Mouse (Mus musculus) spleen, postnatal 4 days (tissue): ENCODE results near the gene Tango6.
A peak's percentile ranks its signal among the peaks of the same experiment; 100 is the strongest.

Experiments used
- DNase-seq, 2 experiments: peaks; one replicate each; pipeline ENCODE4 v3.0.0; 2022; ENCODE audit warnings: low spot score in 2 of 2

Tango6 gene

GRCm38 (mm10) chr8:106700131-106700530, 17.3 kb downstream of the Tango6 start:
- no peak for DNase-seq

DNA sequence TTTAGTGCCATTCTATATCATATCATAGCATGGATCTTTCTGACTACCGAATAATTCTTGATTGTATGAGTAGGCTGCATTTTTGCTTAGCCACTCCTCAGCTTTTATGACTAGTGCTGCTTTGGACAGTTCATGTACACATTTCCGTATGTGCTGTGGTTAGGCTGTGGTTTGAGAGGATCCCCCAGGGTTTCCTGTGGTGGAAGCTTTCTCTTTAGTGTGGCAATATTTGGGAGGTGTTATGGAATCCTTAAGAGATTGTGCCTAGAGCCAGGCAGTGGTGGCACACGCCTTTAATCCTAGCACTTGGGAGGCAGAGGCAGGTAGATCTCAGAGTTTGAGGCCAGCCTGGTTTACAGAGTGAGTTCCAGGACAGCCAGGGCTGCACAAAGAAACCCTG, 18.5 kb downstream of the Tango6 start:
- DNase-seq = no peak

- DNase-seq = no peak
Measured at GRCm38 (mm10) chr8:106704199-106704900, 21.5 kb downstream of the Tango6 start.

GRCm38 (mm10) chr8:106704901-106705321, 22.0 kb downstream of the Tango6 start:
- no peak for DNase-seq

GRCm38 (mm10) chr8:106706194-106706593, 23.3 kb downstream of the Tango6 start:
- no peak for DNase-seq

DNA sequence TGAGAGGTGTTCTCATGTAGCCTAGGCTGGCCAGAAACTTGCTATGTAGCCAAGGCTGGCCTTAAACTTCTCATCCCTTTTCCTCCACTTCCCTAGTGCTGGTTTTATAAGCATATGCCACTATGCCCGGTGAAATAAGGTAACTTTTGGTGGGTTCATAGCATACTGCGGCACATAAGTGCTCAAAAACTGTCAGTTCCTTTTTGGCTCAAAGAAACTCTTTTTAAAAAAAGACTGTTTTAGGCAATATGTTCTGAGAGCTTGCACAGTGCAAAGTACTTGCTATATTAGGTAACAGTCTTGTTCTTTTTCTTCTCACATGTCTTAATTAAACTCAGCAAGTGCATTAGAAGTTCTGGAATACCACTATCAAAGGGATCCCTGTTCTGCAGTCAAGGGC, 27.1 kb downstream of the Tango6 start:
- no peak for DNase-seq

DNA sequence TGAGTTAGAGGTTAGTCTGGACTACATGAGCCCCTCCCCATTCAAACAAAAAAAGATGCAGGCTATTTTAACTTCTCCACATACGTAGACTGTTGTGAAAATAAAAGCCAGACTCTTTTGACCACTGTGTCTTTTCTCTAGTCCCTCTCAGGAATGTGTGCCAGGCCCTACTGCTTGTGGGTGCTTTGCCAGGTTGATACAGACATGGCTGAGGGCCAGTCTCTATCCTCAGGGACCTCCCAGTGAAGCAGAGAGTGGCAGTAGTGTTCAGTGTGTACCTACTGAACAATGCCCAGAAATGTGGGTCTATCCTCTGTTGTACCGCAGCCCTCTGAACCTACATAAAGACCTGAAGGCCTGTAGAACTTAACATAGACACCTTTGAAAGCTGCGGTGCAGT, 29.6 kb downstream of the Tango6 start:
- no peak for DNase-seq

DNA sequence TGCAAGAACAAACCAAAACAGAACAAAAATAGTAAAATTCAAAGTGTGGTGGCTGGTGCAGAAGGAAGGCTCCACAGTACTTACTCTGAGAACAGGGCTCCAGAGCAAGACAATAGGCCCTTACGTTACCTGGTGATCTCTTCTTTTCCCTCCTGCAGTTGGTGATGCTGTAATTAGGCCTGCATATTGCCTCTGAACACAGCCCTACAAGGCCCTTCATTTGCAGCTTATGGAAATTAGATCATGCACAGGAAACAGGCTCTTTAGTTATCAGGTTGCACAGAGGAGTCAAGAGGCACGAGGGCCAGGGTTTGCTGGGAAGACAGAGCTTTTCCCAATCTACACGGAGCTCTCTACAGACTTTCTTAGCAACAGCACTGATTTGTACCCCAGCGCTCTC, 31.4 kb downstream of the Tango6 start:
- no peak for DNase-seq

DNA sequence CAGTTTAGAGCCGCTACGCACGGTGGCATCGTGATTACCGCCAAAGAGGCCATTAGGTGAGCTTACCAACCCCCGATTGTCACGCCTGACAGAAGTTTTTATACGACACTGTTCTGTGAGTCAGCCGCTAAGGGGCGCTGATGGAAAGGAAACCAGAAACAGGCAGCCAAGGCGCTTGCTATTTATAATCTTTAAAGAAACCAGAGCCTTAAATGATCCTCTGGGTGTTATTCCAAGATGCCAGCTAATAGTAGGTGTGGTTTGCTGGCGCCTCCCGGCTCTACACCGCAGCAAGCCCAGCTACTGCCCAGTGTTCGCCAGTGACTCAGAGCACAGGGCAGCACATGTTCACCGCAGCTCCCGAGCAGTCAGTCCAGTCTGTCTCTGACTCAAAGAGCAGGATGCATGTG, 35.2 kb downstream of the Tango6 start:
- DNase-seq = peak; percentile 49 to 84

GRCm38 (mm10) chr8:106720921-106721320, 38.1 kb downstream of the Tango6 start:
- no peak for DNase-seq

DNA sequence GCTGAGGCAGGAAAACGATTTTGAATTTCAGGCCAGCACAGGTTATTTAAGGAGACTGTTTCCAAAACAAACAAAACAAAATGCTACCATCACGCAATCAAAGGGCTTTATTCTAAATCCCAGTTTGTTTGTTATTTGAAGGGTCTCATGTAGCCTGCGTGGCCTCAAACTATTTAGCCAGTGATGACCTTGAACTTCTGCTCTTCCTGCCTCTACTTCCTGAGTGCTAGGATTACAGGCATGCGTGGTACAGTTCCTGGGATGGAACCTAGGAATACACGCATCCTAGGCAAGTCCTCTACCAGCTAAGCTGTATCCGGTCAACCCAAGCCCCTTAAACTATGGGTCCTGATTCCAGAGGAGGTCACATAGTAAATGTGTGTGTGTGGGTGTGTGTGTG, 39.6 kb downstream of the Tango6 start:
- DNase-seq = no peak

DNA sequence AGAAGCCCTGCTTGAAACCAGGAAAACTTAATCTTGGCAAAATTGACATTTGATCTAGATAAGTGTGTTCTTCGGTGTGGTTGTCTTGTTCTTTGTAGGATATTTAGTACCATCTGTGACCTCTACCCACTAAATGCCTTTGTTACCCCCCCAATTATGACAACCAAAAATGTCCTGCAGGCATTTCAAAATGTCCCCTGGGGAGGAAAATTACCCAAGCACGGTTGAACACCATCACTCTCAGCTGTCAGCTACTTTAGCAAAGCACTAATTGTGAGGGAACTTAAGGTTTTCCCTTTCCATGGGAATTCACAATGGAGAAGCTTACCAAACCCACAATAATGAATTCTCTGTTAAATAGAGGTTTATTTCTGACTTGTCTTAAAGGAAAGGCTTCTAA, 41.1 kb downstream of the Tango6 start:
- no peak for DNase-seq

DNA sequence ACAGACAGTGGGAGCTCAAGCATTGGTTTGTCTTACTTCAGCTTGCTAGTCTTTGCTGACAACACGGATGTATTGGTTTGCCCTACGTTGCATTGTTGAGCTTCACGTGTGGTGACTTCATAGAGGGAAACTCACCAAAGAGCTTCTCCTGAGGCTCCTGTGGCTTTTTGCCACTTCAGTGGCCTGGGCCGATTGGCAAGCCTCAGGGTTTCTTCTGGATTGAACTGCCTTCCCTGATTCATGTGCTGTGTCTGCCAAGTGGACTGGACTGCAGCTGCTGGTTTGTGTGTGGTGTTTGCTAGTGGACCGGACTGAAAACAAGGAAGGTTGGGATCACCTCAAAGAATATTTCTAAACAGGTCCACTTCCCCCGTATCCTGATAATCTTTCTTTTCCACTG, 43.7 kb downstream of the Tango6 start:
- no peak for DNase-seq

DNA sequence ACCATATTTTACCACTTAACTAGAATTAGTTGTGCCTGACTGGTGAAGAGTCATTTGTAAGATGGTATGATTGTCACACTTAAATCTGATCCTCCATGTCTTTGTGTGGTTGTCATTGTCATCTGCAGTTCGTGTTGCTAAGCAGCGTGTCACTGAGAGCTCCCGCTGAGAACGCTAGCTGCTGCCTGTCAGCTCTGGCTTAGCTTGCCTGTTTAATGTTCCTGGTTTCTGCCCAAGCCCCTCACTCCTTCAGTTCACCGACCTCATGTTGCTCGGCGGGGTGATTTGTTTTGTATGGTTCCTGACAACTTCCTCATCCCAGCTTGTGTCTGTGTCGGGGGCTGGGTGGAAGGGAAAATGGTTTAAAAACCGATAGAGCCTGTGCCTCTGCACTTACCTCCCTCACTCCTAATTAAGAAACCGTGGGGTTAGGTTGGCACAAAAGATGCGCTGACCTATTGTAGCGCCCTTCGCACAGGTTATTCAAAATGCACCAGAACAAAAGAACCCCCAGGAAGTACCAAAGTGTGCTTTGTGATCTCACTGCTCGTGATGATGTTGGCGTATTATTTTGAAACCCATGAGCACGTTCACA, 44.5 kb downstream of the Tango6 start:
- no peak for DNase-seq

DNA sequence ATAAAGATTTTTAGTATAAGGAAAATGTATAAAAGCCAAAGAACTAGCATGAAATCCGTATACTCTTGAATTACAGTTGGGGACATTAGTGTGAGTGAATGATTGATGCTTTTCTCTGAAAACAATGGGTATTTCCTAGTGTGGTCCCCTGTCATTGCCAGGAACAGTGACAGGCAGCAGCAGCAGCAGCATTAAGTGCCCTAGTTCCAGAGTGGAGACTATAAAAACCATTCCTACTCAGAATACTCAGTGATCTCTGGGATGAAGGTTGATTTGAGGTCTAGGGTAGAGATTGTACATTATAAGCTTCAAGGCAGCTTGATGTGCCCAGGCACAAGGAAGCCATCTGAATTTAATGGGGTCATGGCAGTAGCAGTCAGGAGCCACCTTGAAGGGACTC, 45.0 kb downstream of the Tango6 start:
- no peak for DNase-seq

- no peak for DNase-seq
Measured at GRCm38 (mm10) chr8:106732921-106733320, 50.1 kb downstream of the Tango6 start.

GRCm38 (mm10) chr8:106733703-106734102, 50.8 kb downstream of the Tango6 start:
- DNase-seq = no peak

DNA sequence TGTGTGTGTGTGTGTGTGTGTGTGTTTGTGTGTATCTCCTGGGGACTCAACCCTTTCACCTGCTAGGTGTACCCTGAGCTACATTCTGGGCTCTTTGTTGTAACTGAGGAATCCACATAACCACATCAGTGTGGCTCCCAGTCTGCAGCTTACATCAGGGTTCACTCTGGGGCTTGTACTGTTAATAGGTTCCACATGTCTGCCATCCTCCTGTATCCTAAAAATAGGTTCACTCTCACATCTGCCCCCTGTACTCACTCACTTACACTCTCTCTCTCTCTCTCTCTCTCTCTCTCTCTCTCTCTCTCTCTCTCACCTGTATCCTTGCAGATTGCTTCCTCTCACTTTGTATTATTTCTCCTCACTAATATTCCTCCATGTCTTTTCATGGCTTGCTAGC, 51.4 kb downstream of the Tango6 start:
- DNase-seq = no peak

DNA sequence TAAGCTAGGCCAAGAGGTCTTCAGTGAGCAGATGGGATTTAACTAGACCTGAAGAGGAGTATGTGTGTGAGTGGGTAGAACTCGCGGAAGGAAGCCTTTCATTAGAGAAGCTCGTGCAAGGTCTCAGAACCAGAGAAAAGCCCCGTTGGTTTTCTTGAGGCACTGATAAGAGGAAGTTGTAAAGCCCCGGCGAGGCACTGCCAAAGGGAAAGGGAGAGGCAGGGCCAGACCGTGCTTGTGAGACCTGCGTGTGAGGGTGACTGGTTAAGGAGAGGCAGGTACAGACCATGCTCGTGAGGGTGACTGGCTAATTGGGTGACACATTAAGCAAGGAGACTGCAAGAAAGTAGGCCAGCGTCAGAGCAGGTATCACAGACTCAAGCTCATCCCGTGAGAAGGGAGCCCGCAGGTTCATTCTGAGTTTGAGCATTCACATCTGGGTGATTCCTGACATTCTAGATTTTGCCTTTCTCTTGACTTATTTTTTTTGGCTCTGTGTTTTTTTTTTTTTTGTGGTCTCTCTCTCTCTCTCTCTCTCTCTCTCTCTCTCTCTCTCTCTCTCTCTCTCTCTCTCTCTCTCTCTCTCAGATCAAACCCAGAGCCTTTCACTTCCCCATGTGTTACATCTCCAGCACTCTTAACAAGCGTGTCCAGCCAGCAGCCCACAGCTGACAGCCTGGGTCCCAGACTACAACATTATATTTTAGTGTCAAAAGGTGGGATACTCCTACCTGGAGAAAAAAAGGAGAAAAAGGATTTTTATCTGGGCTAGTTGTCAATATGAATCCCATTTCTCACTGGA, 54.2 kb downstream of the Tango6 start:
- DNase-seq = peak; percentile 28 to 70

DNA sequence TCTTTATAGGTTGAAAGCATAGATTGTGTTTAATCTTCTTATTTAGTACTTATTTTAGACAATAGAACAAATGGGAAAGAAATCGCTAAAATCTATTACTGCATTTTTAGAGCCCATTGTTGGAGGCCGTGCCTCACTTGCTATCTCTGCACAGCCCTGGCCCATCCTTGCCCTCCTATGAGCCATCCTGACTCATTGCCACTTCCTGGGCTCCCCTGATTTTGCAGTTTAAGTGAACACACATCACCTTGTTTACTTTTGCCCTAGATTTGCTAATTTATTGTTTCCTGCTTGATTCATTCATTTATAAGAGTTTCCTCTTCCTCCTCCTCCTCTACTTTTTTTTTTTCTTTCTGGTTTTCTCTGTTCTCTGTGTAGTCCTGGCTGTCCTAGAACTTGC, 55.0 kb downstream of the Tango6 start:
- no peak for DNase-seq

GRCm38 (mm10) chr8:106742321-106742720, 59.5 kb downstream of the Tango6 start:
- no peak for DNase-seq

GRCm38 (mm10) chr8:106743361-106743760, 60.5 kb downstream of the Tango6 start:
- no peak for DNase-seq

- no peak for DNase-seq
Measured at GRCm38 (mm10) chr8:106753436-106753835, 70.6 kb downstream of the Tango6 start.
